16 mouse cellular contexts compared by ENCODE assay signal in genomic region chr11:113468016-113468415, GRCm38 (mm10).
DNase-seq lines count a peak whose midpoint lies in the region; ATAC-seq lines count a peak whose summit lies in the region.
"Had no signal": no experiment of that assay in that cellular context is flagged by ENCODE, and none has a peak within 500 bp of the region (broad histone marks: within the 10 kb centered on the region; RNA-seq: fewer than 3 reads in every experiment).

No protein-coding gene starts in this region.

- peak overlapping the region; percentile 29; the same call in 1 of the 2 replicates for H3K9ac ChIP-seq in forebrain, embryonic 14.5 days (ENCODE audit: low read length)
- no peak overlapping the region; the same call in 1 of the 2 replicates for H3K9ac ChIP-seq in hindbrain, embryonic 16.5 days (ENCODE audit: low read depth, low read length)
- no peak overlapping the region for H3K9ac ChIP-seq in neural tube, embryonic 12.5 days
- H3K9ac ChIP-seq: limb, embryonic 12.5 days; liver, postnatal 0 days had no signal

- H3K4me2 ChIP-seq in forebrain, embryonic 14.5 days (ENCODE audit: low read length) = peak overlapping the region; percentile 23
- H3K4me2 ChIP-seq in hindbrain, embryonic 16.5 days (ENCODE audit: low read length) = no peak overlapping the region; the same call in 1 of the 2 replicates
- no peak overlapping the region for H3K4me2 ChIP-seq in neural tube, embryonic 12.5 days (replicated peaks)
- H3K4me2 ChIP-seq: limb, embryonic 12.5 days had no signal

- no peaks in the 10 kb centered on the region for H3K9me3 ChIP-seq in forebrain, embryonic 10.5 days
- H3K9me3 ChIP-seq in forebrain, embryonic 14.5 days (replicated peaks; ENCODE audit: control insufficient read depth, low read length) = no peaks in the 10 kb centered on the region
- no peaks in the 10 kb centered on the region for H3K9me3 ChIP-seq in hindbrain, embryonic 16.5 days (ENCODE audit: control insufficient read depth, low read length)
- no peaks in the 10 kb centered on the region for H3K9me3 ChIP-seq in neural tube, embryonic 12.5 days
- H3K9me3 ChIP-seq: limb, embryonic 12.5 days had no signal

- peak overlapping the region; percentile 77 for H3K27ac ChIP-seq in forebrain, embryonic 10.5 days
- H3K27ac ChIP-seq in forebrain, embryonic 14.5 days (ENCODE audit: low read depth, low read length) = peak overlapping the region; percentile 95
- H3K27ac ChIP-seq in hindbrain, embryonic 16.5 days (ENCODE audit: low read depth, low read length) = peak overlapping the region; percentile 68
- H3K27ac ChIP-seq in neural tube, embryonic 12.5 days = peak overlapping the region; percentile 51; the same call in 1 of the 2 replicates
- H3K27ac ChIP-seq: gastrocnemius, adult 2 months; limb, embryonic 12.5 days had no signal

- no peak overlapping the region for H3K4me3 ChIP-seq in forebrain, embryonic 10.5 days
- H3K4me3 ChIP-seq in forebrain, embryonic 14.5 days (ENCODE audit: low read depth, low read length) = no peak overlapping the region
- H3K4me3 ChIP-seq in hindbrain, embryonic 16.5 days (ENCODE audit: low read length) = no peak overlapping the region
- no peak overlapping the region for H3K4me3 ChIP-seq in neural tube, embryonic 12.5 days
- H3K4me3 ChIP-seq: gastrocnemius, adult 2 months; limb, embryonic 12.5 days; myocyte had no signal

- whole genome bisulfite sequencing in forebrain, embryonic 10.5 days = 55% methylated on average over 10 of the region's 10 CpGs
- whole genome bisulfite sequencing in forebrain, embryonic 14.5 days = 7% methylated on average over 10 of the region's 10 CpGs
- WGBS in hindbrain, embryonic 16.5 days = 24% methylated on average over 10 of the region's 10 CpGs
- WGBS in neural tube, embryonic 12.5 days = 48% methylated on average over 10 of the region's 10 CpGs

- ATAC-seq in forebrain, embryonic 14.5 days = peak; percentile 48
- ATAC-seq in hindbrain, embryonic 16.5 days = 0 out of 2 replicates have a peak, but pooled peaks have one; percentile 10
- no peak for ATAC-seq in neural tube, embryonic 12.5 days (ENCODE audit: low FRiP score, low read depth)
- ATAC-seq: CD4-positive, CD25-positive, alpha-beta regulatory T cell, adult 4 months; liver, postnatal 0 days had no signal

- peaks cover 38% of the 10 kb centered on the region for H3K4me1 ChIP-seq in forebrain, embryonic 10.5 days
- peaks cover 22% of the 10 kb centered on the region for H3K4me1 ChIP-seq in forebrain, embryonic 14.5 days (ENCODE audit: control insufficient read depth, insufficient read depth, low read length)
- H3K4me1 ChIP-seq in hindbrain, embryonic 16.5 days (ENCODE audit: control insufficient read depth, insufficient read depth, low read depth, low read length) = peaks cover 13% of the 10 kb centered on the region
- H3K4me1 ChIP-seq in neural tube, embryonic 12.5 days = peaks cover 13% of the 10 kb centered on the region; the same call in 1 of the 2 replicates

- 0 out of 2 replicates have a peak, but pooled peaks cover 4% of the 10 kb centered on the region for H3K27me3 ChIP-seq in forebrain, embryonic 10.5 days (ENCODE audit: poor library complexity, severe bottlenecking)
- H3K27me3 ChIP-seq in forebrain, embryonic 14.5 days (replicated peaks; ENCODE audit: control insufficient read depth, insufficient read depth, low read length) = no peaks in the 10 kb centered on the region
- no peaks in the 10 kb centered on the region for H3K27me3 ChIP-seq in hindbrain, embryonic 16.5 days (replicated peaks; ENCODE audit: control insufficient read depth, insufficient read depth, low read length)
- H3K27me3 ChIP-seq in neural tube, embryonic 12.5 days (replicated peaks) = no peaks in the 10 kb centered on the region
- H3K27me3 ChIP-seq: limb, embryonic 12.5 days had no signal

- H3K36me3 ChIP-seq in forebrain, embryonic 10.5 days (replicated peaks) = no peaks in the 10 kb centered on the region
- H3K36me3 ChIP-seq in forebrain, embryonic 14.5 days (ENCODE audit: control insufficient read depth, insufficient read depth, low read length) = no peaks in the 10 kb centered on the region
- no peaks in the 10 kb centered on the region for H3K36me3 ChIP-seq in hindbrain, embryonic 16.5 days (ENCODE audit: control insufficient read depth, insufficient read depth, low read length)
- H3K36me3 ChIP-seq in neural tube, embryonic 12.5 days = no peaks in the 10 kb centered on the region
- H3K36me3 ChIP-seq: limb, embryonic 12.5 days had no signal

- DNase-seq in forebrain, embryonic 10.5 days (ENCODE audit: extremely low spot score, low spot score) = peak; percentile 26
- DNase-seq in forebrain, embryonic 14.5 days (ENCODE audit: low spot score) = peak; percentile 76
- no peak for DNase-seq in right cerebral cortex, postnatal 4 days
- no peak for DNase-seq in right cerebral cortex, postnatal 25 days
- DNase-seq in testis, postnatal 14 days (ENCODE audit: low spot score) = no peak
- DNase-seq: cerebellum, adult 11 months; gastrocnemius, adult 2 months; heart, postnatal 14 days; kidney, adult 18-20 months; liver, postnatal 0 days; thymus, adult 18-20 months had no signal

Comparison
In these comparisons a context has a peak if more than half of its experiments do, and no peak if none do; other contexts are left out.
1. DNase-seq: peak in forebrain, embryonic 10.5 days (single experiment) and forebrain, embryonic 14.5 days (single experiment); none in right cerebral cortex, postnatal 4 days (single experiment), right cerebral cortex, postnatal 25 days (single experiment) and testis, postnatal 14 days (single experiment).
2. Peak in every context shown above with its lines, with median percentiles within 50 percentile points of each other: H3K27ac ChIP-seq.